Mouse (Mus musculus) Patski (cell line): ENCODE measurements around the gene Syngr3. TPM values are rescaled to one million over a fixed set of nuclear protein-coding genes. Genes with fewer than 3 reads are reported as not detected.
"Not testable (repeated sequence)": the region's sequence is repeated elsewhere in the genome, so short reads cannot be mapped to it uniquely, and the experiment has no call there.

Experiments used
- ATAC-seq: fragments of 100-300 bp; one replicate; pipeline ENCODE4 v1.8.0; 2021
- CTCF ChIA-PET: fragments of 350-600 bp; sonication (Branson Sonifier 250); formaldehyde crosslinking; loops from one replicate; lab custom pipeline; 2022; ENCODE audit warnings: inconsistent platforms; lab: Charles Lee
- POLR2A ChIA-PET: fragments of 350-600 bp; sonication (Branson Sonifier 250); formaldehyde crosslinking; loops from one replicate; lab custom pipeline; 2022; ENCODE audit warnings: antibody characterized with exemption, inconsistent platforms; lab: Charles Lee
- DNase-seq: peaks from one replicate; pipeline ENCODE4 v3.0.0-alpha.2; 2011; ENCODE audit warnings: low read depth, low spot score
- H3K27me3 ChIP-seq: fragments of 371-371 bp; one replicate; pipeline ENCODE4 v1.5.1; 2021
- CTCF ChIP-seq: fragments of 100-300 bp; IDR thresholded peaks from one replicate; pipeline ENCODE4 v1.5.1; 2021
- in situ Hi-C: fragments of 300-500 bp; cut with MboI; formaldehyde crosslinking; loops from 3 replicates; pipeline ENCODE4 v1.11.1; 2018; ENCODE audit warnings: low pct_unique_long_range_greater_than_20kb, mixed read lengths
- polyA plus RNA-seq: library from polyadenylated mRNA; unstranded; gene quantifications from one replicate; pipeline ENCODE4 v1.2.3, GENCODE M21; 2021

Syngr3 gene
- polyA plus RNA-seq, 1 experiment from 2014 or later = 2.7 TPM

- ChIA-PET POLR2A (no interaction called here), CTCF (interaction anchor here (1.5 kb wide), 1 partner anchor 87 kb away, joined by 3 read pairs; no protein-coding TSS in a partner anchor)
- in situ Hi-C loops = no loop called here
- H3K27me3 ChIP-seq = no peaks in the 10 kb centered on the region
- no peak for DNase-seq
- TF ChIP-seq CTCF = no peak
- ATAC-seq = no peak
These were observed 41.0 kb upstream of the Syngr3 start for GRCm38 (mm10) chr17:24730787-24731186.

DNA sequence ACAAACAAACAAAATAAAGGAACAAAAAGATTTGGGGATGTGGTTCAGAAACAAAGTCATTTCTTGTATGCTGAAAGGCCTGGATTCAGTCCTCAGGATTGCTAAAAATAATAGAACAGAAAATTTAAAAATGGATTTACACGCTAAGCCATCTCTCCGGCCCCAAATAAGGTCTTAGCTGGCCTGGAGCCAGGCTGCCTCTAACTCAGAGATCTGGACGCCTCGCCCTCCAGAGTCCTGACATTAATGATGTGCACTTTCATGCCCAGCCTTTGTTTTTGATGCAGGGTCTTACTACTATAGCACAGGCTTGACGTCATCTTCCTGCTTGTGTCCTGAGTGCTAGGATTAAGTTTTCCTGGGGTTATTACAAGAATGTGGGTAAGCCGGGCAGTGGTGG is 39.3 kb upstream of the Syngr3 start:
- TF ChIP-seq CTCF = no peak
- CTCF ChIA-PET = no interaction called here

DNA sequence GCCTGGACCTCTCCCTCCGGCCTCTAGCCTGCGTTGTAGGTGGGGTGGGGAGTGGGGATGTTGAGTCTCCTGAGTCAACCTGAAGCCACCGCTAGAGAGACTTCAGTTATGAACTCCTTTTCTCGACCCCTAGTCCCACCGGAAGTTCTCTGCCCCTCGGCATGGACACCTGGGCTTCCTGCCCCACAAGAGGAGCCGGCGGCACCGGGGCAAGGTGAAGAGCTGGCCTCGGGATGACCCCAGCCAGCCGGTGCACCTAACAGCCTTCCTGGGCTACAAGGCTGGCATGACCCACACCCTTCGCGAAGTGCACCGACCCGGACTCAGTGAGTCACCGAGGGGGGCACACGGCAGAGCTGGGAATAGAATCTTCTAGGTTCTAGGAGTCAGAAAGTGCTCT is 38.4 kb upstream of the Syngr3 start:
- TF ChIP-seq CTCF = no peak
- ATAC-seq (no peak), DNase-seq (no peak)
- in situ Hi-C loops = no loop called here
- no peaks in the 10 kb centered on the region for H3K27me3 ChIP-seq
- ChIA-PET CTCF (interaction anchor here (1.4 kb wide), 1 partner anchor 8 kb away, joined by 4 read pairs; the partner anchor contains the start of gene Msrb1), POLR2A (interaction anchor here (1.1 kb wide), 1 partner anchor 13 kb away, joined by 3 read pairs; no protein-coding TSS in a partner anchor)

More for the DNA sequence above, 39.3 kb upstream of the Syngr3 start:
- H3K27me3 ChIP-seq = no peaks in the 10 kb centered on the region
- DNase-seq (no peak), ATAC-seq (no peak)
- POLR2A ChIA-PET = no interaction called here
- in situ Hi-C loops = no loop called here

DNA sequence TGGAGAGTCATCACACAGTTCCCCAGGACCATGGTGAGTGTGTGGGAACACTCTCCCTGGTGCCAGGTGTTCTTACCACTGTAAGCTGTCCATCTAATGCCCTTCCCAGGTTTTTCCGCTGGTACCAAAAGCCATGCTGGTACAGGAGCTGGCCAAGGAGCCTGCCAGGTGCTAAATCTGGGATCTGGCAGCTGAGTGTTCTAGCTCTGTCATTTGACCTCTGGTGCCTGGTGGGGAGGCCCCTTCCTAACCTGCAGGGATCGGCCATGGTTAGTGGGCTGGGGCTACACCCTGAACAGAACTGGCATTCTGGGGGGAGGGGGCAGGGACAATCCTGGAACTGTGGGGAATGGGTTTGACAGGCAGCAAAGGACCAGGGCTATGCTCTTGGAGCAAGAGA is 37.9 kb upstream of the Syngr3 start, which contains the start of gene Rpl3l:
Gene Rpl3l, plus strand, starts transcription at position 203 of the 400 bp plus-strand sequence.
- ChIA-PET CTCF (interaction anchor here (1.4 kb wide), 1 partner anchor 9 kb away, joined by 4 read pairs; the partner anchor contains the start of gene Msrb1), POLR2A (interaction anchor here (1.1 kb wide), 1 partner anchor 12 kb away, joined by 3 read pairs; no protein-coding TSS in a partner anchor)
- no peak for DNase-seq
- no peak for TF ChIP-seq CTCF
- no peaks in the 10 kb centered on the region for H3K27me3 ChIP-seq
- ATAC-seq = no peak
- in situ Hi-C loops = no loop called here

DNA sequence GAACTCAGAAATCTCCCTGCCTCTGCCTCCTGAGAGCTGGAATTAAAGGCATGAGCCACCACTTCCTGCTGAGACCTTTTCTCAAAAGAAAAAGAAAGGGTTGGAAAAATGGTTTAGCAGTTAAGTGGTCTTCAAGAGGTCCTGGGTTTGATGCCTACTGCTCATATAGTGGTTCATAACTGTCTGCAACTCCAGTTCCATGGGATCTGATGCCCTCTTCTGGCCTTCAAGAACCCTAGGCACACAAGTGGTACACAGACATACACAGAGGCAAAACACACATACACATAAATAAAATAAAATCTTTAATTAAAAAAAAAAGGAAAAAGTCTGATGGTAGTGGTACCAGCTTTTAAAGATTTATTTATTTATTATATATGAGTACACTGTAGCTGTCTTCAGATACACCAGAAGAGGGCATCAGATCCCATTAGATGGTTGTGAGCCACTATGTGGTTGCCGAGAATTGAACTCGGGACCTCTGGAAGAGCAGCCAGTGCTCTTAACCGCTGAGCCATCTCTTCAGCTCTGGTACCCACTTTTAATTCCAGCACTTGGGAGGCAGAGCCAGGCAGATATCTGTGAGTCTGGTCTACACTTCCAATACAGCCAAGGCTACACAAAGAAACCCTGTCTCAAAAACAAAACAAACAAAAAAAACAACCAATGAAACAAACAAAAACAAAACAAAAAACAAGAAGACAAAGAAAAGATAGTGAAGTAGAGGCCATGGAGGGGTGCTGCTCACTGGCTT is 36.1 kb upstream of the Syngr3 start:
- no peak for TF ChIP-seq CTCF
- ATAC-seq (no peak), DNase-seq (no peak)
- ChIA-PET POLR2A (interaction anchor here (0.6 kb wide), 1 partner anchor 220 kb away, joined by 3 read pairs; no protein-coding TSS in a partner anchor), CTCF (interaction anchor here (1.1 to 2.9 kb wide), 2 partner anchors 9 to 36 kb away, joined by 3 to 22 read pairs; partner anchors contain the start of gene Msrb1)
- in situ Hi-C loops = no loop called here
- H3K27me3 ChIP-seq = no peaks in the 10 kb centered on the region

- CTCF ChIA-PET = interaction anchor here (0.9 to 2.9 kb wide), 3 partner anchors 10 to 97 kb away, joined by 3 to 22 read pairs (median 5); partner anchors contain the start of genes Msrb1 and Syngr3
- ATAC-seq = peak; percentile 18
- H3K27me3 ChIP-seq = no peaks in the 10 kb centered on the region
- POLR2A ChIA-PET = interaction anchor here (0.7 to 1.1 kb wide), 4 partner anchors 9 to 494 kb away, joined by 3 read pairs; partner anchors contain the start of gene Msrb1
- peak; percentile 73 for DNase-seq
- in situ Hi-C loops = loop anchor here (5.0 kb wide), 1 partner anchor 1818 kb away; no protein-coding TSS in a partner anchor
- TF ChIP-seq CTCF = no peak
These were observed 34.4 kb upstream of the Syngr3 start, which contains the start of gene Ndufb10 for GRCm38 (mm10) chr17:24724184-24724583. TSS of gene Ndufb10 (minus strand) at chr17:24724478.

GRCm38 (mm10) chr17:24723881-24724180 is 34.1 kb upstream of the Syngr3 start:
- ChIA-PET CTCF (interaction anchor here (0.9 to 2.9 kb wide), 3 partner anchors 11 to 97 kb away, joined by 3 to 22 read pairs (median 5); partner anchors contain the start of genes Msrb1 and Syngr3), POLR2A (interaction anchor here (1.0 to 1.1 kb wide), 2 partner anchors 9 to 13 kb away, joined by 3 read pairs; partner anchors contain the start of gene Msrb1)
- in situ Hi-C loops = loop anchor here (5.0 kb wide), 1 partner anchor 1818 kb away; no protein-coding TSS in a partner anchor
- no peak for DNase-seq
- ATAC-seq = no peak
- no peaks in the 10 kb centered on the region for H3K27me3 ChIP-seq
- no peak for TF ChIP-seq CTCF

- ATAC-seq = no peak
- in situ Hi-C loops = loop anchor here (5.0 kb wide), 1 partner anchor 1819 kb away; no protein-coding TSS in a partner anchor
- no peak for DNase-seq
- TF ChIP-seq CTCF = no peak
- no peaks in the 10 kb centered on the region for H3K27me3 ChIP-seq
- CTCF ChIA-PET = interaction anchor here (1.7 to 2.9 kb wide), 2 partner anchors 11 to 34 kb away, joined by 5 to 22 read pairs; partner anchors contain the start of genes Msrb1 and Syngr3
- POLR2A ChIA-PET = interaction anchor here (1.1 kb wide), 1 partner anchor 10 kb away, joined by 3 read pairs; no protein-coding TSS in a partner anchor
These were observed 33.5 kb upstream of the Syngr3 start for GRCm38 (mm10) chr17:24723122-24723880.

GRCm38 (mm10) chr17:24722220-24722924 is 32.6 kb upstream of the Syngr3 start:
- ChIA-PET POLR2A (interaction anchor here (0.7 to 1.6 kb wide), 4 partner anchors 15 to 51 kb away, joined by 3 to 4 read pairs (median 3); partner anchors contain the start of gene Tbl3), CTCF (interaction anchor here (2.9 kb wide), 1 partner anchor 12 kb away, joined by 22 read pairs; the partner anchor contains the start of gene Msrb1)
- TF ChIP-seq CTCF = no peak
- in situ Hi-C loops = loop anchor here (5.0 kb wide), 1 partner anchor 1820 kb away; no protein-coding TSS in a partner anchor
- no peaks in the 10 kb centered on the region for H3K27me3 ChIP-seq
- ATAC-seq (no peak), DNase-seq (no peak)

DNA sequence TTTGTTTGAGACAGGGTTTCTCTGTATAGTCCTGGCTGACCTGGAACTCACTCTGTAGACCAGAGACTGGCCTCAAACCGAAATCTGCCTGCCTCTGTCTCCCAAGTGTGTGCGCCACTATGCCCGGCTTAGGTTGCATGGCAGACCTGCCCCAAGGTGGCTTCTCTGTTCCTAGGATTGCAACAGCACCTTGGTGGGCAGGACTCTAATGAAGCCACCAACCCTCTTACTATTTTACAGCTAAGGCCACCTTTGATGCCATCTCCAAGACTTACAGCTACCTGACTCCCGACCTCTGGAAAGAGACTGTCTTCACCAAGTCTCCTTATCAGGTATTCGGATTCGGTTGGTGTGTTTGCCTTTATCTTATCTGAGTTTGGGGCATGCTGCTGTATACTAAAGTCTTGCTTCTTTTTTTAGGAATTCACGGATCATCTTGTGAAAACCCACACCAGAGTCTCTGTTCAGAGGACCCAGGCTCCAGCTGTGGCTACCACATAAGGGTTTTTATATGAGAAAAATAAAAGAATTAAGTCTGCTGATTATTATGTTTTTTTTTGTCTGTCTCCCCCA is 31.7 kb upstream of the Syngr3 start:
- ATAC-seq, DNase-seq, CTCF ChIA-PET, H3K27me3 ChIP-seq: not testable (repeated sequence)
- POLR2A ChIA-PET = interaction anchor here (0.6 to 1.6 kb wide), 5 partner anchors 14 to 84 kb away, joined by 3 to 4 read pairs (median 3); partner anchors contain the start of genes Msrb1 and Tbl3
- in situ Hi-C loops = loop anchor here (5.0 kb wide), 1 partner anchor 1821 kb away; no protein-coding TSS in a partner anchor

DNA sequence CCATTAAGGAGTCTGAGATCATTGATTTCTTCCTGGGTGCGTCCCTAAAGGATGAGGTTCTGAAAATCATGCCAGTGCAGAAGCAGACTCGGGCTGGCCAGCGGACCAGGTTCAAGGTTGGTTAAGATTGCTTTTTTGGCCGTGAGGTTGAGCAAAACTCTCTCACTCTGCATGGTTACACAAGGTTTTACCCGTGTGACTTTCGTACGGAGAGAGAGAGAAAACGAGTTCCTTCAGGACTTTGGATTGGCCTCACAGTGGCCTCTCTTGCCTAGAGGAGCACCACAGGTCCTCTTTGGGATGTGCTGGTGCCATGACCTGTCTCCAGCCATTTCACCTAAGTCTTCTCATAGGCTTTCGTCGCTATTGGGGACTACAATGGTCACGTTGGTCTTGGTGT is 30.9 kb upstream of the Syngr3 start:
- in situ Hi-C loops = loop anchor here (5.0 kb wide), 1 partner anchor 1822 kb away; no protein-coding TSS in a partner anchor
- POLR2A ChIA-PET, DNase-seq, H3K27me3 ChIP-seq, ATAC-seq, CTCF ChIA-PET: not testable (repeated sequence)
